Mouse (Mus musculus): ENCODE results near the gene Rnf167. TPM values are rescaled to one million over a fixed set of nuclear protein-coding genes. Genes with fewer than 3 reads are reported as not detected.
A peak's percentile ranks its signal among the peaks of the same experiment; 100 is the strongest.

Rnf167 gene
- 10 to 100 TPM; 78.6 to 81.4 TPM for total RNA-seq (2021)

GRCm38 (mm10) chr11:70646691-70647650 lies at the start of gene Rnf167, which contains the start of gene Slc25a11:
Rnf167 (plus strand) TSS chr11:70647235.
Slc25a11 (minus strand) TSS chr11:70647479.
- peak; percentile 95 to 99 for DNase-seq (ENCODE audit: low spot score in 2 of 2)
- intact Hi-C loops (cut with DNase I) = loop anchor here (10.0 kb wide), 1 partner anchor 412 kb away; the partner anchor contains the start of genes 0610010K14Rik, Gm21988 and Rnasek

GRCm38 (mm10) chr11:70597301-70597700 lies 49.7 kb upstream of the Rnf167 start:
- DNase-seq (ENCODE audit: low spot score in 2 of 2) = no peak
- intact Hi-C loops (cut with DNase I) = no loop called here

- no peak for DNase-seq (ENCODE audit: low spot score in 2 of 2)
- intact Hi-C loops (cut with DNase I) = no loop called here
Measured at GRCm38 (mm10) chr11:70598451-70598953, 48.5 kb upstream of the Rnf167 start.

- intact Hi-C loops (cut with DNase I) = loop anchor here (2.0 kb wide), 1 partner anchor 88 kb away; no protein-coding TSS in a partner anchor
- peak; percentile 69 for DNase-seq (ENCODE audit: low spot score in 2 of 2)
Measured at GRCm38 (mm10) chr11:70605024-70605566, 41.9 kb upstream of the Rnf167 start.

- intact Hi-C loops (cut with DNase I) = no loop called here
- DNase-seq (ENCODE audit: low spot score in 2 of 2) = no peak
Measured at GRCm38 (mm10) chr11:70606717-70607116, 40.3 kb upstream of the Rnf167 start.

- intact Hi-C loops (cut with DNase I) = no loop called here
- no peak for DNase-seq (ENCODE audit: low spot score in 2 of 2)
Measured at GRCm38 (mm10) chr11:70607611-70608010, 39.4 kb upstream of the Rnf167 start.

GRCm38 (mm10) chr11:70608381-70609066 lies 38.5 kb upstream of the Rnf167 start:
- intact Hi-C loops (cut with DNase I) = no loop called here
- no peak for DNase-seq (ENCODE audit: low spot score in 2 of 2)

GRCm38 (mm10) chr11:70610752-70611151 lies 36.3 kb upstream of the Rnf167 start:
- intact Hi-C loops (cut with DNase I) = no loop called here

GRCm38 (mm10) chr11:70612505-70612904 lies 34.5 kb upstream of the Rnf167 start:
- DNase-seq (ENCODE audit: low spot score in 2 of 2) = no peak
- intact Hi-C loops (cut with DNase I) = no loop called here

More at GRCm38 (mm10) chr11:70610752-70611151, 36.3 kb upstream of the Rnf167 start:
- DNase-seq (ENCODE audit: low spot score in 2 of 2) = no peak

GRCm38 (mm10) chr11:70615074-70615473 lies 32.0 kb upstream of the Rnf167 start:
- intact Hi-C loops (cut with DNase I) = no loop called here
- DNase-seq (ENCODE audit: low spot score in 2 of 2) = peak in 1 of 2 experiments; percentile 43

- intact Hi-C loops (cut with DNase I) = no loop called here
- no peak for DNase-seq (ENCODE audit: low spot score in 2 of 2)
Measured at GRCm38 (mm10) chr11:70615516-70616093, 31.4 kb upstream of the Rnf167 start, which contains the start of gene 4930544D05Rik. 4930544D05Rik (plus strand) TSS chr11:70615848.

- intact Hi-C loops (cut with DNase I) = no loop called here
- no peak for DNase-seq (ENCODE audit: low spot score in 2 of 2)
Measured at GRCm38 (mm10) chr11:70619101-70619500, 27.9 kb upstream of the Rnf167 start, which contains the start of gene Chrne. Chrne (minus strand) TSS chr11:70619216.

- no peak for DNase-seq (ENCODE audit: low spot score in 2 of 2)
- intact Hi-C loops (cut with DNase I) = no loop called here
Measured at GRCm38 (mm10) chr11:70621972-70622814, 24.8 kb upstream of the Rnf167 start.

- no peak for DNase-seq (ENCODE audit: low spot score in 2 of 2)
- intact Hi-C loops (cut with DNase I) = no loop called here
Measured at GRCm38 (mm10) chr11:70623053-70623742, 23.8 kb upstream of the Rnf167 start.

- intact Hi-C loops (cut with DNase I) = no loop called here
- DNase-seq (ENCODE audit: low spot score in 2 of 2) = no peak
Measured at GRCm38 (mm10) chr11:70625473-70625872, 21.6 kb upstream of the Rnf167 start.

- DNase-seq (ENCODE audit: low spot score in 2 of 2) = no peak
- intact Hi-C loops (cut with DNase I) = no loop called here
Measured at GRCm38 (mm10) chr11:70626877-70627276, 20.2 kb upstream of the Rnf167 start.

GRCm38 (mm10) chr11:70628431-70628830 lies 18.6 kb upstream of the Rnf167 start:
- DNase-seq (ENCODE audit: low spot score in 2 of 2) = no peak
- intact Hi-C loops (cut with DNase I) = loop anchor here (2.0 kb wide), 1 partner anchor 126 kb away; no protein-coding TSS in a partner anchor

- DNase-seq (ENCODE audit: low spot score in 2 of 2) = no peak
- intact Hi-C loops (cut with DNase I) = loop anchor here (2.0 kb wide), 1 partner anchor 125 kb away; no protein-coding TSS in a partner anchor
Measured at GRCm38 (mm10) chr11:70629557-70629956, 17.5 kb upstream of the Rnf167 start.

Measured in left cerebral cortex, postnatal 25 days (tissue).